Mouse (Mus musculus) brown adipose tissue, adult 24 weeks (tissue): ENCODE measurements around the gene Net1. TPM values are rescaled to one million over a fixed set of nuclear protein-coding genes. Genes with fewer than 3 reads are reported as not detected.
"Not testable (repeated sequence)": the region's sequence is repeated elsewhere in the genome, so short reads cannot be mapped to it uniquely, and the experiment has no call there.

ENCODE experiments used
- H3K27ac ChIP-seq: fragments of 200-500 bp; replicated peaks from 2 replicates; pipeline ENCODE4 v1.5.1; 2012; ENCODE audit warnings: low read depth, mild to moderate bottlenecking, low read length
- H3K4me1 ChIP-seq: fragments of 200-500 bp; 2 replicates; pipeline ENCODE4 v1.6.1; 2012; ENCODE audit warnings: low read length, mixed read lengths; ENCODE audit not compliant: control insufficient read depth, insufficient read depth, insufficient read length
- H3K4me3 ChIP-seq: fragments of 200-500 bp; 2 replicates; pipeline ENCODE4 v1.5.1; 2012; ENCODE audit warnings: low read depth, mild to moderate bottlenecking, low read length, moderate library complexity; ENCODE audit not compliant: insufficient read depth
- polyA plus RNA-seq: library from polyadenylated mRNA; stranded (reverse); fragments of >200 nt; gene quantifications from 2 replicates; pipeline ENCODE4 v1.2.4, GENCODE M21; 2012; ENCODE audit not compliant: missing spikeins, insufficient read depth, insufficient read length

Net1 gene
- polyA plus RNA-seq, 1 experiment = 41.7 TPM

DNA sequence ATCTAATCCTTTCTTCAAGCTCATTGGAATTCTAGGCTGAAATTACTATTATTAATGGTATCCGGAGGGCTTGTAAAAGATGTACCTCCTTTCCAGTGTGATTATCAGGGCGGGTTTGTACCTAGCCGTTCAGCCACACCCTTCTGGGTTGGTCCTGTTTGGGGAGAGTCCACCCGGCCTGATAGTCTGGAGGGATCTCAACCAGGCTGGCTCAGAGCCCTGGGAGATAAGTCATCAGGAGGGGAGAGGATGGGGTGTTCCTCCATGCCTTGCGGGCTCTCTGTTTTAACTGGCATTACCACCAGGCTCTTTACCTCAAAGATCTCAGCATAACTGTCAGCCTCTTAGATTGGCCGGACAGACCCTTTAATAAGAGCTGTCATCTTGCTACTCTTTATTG, 50.9 kb downstream of the Net1 start:
- Histone ChIP-seq H3K27ac (no peak overlapping the region), H3K4me3 (no peak overlapping the region), H3K4me1 (no peaks in the 10 kb centered on the region)

DNA sequence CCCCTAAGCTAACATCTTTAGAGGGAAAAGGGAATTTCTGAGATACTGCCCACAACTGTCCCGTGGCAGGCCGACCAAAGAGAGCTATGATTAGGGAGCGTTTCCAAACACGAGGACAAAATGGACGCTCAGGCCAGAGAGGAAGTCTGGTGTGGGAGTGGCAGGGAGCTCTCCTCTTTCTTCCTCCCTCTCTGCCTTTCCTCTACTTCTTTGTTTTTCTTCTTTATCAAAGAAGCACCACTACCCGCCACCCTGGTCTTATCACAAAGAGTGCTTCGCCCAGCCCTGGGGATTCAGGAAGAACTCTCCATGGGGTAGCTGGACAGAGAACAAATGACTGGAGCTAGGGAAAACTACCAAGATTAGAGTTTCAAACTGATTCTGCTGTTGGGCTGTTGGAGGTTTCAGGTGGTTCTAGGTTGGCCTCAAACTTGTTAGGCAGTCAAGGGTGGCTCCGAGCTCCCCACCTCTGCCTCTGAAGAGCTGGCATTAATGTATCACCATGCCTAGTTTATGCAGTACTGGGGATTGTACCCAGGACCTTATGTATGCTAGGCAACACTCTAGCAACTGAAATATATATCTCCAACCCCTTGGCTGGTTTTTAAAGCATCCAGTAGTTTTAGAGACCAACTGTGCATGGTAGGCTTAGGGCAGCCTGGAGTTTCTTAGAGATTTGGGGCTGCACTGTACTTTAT, 51.5 kb downstream of the Net1 start:
- no peaks in the 10 kb centered on the region for H3K4me1 ChIP-seq
- no peak overlapping the region for H3K4me3 ChIP-seq
- H3K27ac ChIP-seq = no peak overlapping the region

DNA sequence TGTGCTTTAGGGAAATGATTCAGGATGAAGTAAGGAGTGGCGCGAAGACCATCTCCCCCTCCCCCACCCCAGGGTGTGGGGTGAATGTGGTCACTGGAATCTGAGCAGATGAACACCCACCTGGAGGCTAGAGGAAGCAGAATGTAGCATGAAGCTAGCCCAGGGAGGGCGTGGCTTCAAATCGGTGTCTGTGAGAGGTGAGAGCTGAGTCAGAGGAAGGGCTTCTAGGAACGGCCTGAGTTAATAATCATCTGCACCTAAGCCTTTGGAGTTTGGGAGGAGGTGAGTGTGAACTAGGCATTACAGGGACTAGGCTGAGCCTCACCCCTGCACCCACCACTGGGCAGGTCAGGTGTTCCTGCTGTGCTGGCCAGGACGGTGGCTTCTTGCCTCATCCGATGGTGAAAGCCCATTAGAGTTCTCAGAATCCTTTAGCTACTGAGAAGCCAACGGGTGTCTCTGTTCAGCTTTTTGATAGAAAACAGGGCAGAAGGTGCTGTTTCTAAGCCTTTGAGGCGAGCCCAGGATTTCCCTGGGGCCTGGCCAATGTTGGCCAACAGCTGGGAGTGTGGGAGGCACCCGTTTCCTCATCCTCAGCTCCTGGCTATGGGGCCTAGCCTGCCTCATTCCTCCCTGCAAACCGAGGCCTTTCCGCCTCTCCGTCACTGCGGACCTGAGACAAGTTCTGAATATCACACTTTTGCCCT, 52.2 kb downstream of the Net1 start:
- no peak overlapping the region for H3K27ac ChIP-seq
- H3K4me1 ChIP-seq = no peaks in the 10 kb centered on the region
- no peak overlapping the region for H3K4me3 ChIP-seq

DNA sequence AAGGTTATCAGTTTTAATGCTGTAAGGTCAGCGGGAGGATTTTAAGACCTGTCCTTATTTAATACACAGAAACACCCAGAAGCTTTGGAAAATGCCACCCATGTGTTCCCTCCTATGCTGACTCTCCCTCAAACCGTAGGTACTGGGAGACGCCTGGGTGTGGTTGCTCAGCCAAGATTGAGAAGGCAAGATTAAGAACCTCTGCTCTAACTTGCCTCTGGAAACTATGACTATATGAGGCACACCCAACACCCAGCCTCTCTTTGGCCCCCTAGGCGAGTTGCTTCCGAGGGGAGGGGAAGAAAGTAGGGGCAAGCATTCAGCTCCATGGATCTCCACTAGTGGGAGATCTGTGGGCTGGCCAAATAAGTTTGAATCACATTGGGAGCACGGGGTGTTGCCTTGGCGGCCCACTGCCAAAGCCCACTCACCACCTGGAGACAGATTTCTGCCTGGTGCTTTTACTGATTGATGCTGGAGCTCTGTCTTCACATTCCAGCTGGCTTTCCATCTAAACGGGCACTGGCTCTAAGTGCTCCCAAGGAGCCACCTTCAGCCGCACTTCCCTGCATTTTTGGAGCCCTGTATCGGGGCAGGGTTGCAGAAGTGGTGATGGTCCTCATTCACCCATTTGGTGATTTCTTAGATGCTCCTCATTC, 55.0 kb downstream of the Net1 start:
- Histone ChIP-seq H3K4me1 (no peaks in the 10 kb centered on the region), H3K27ac (no peak overlapping the region), H3K4me3 (no peak overlapping the region)

DNA sequence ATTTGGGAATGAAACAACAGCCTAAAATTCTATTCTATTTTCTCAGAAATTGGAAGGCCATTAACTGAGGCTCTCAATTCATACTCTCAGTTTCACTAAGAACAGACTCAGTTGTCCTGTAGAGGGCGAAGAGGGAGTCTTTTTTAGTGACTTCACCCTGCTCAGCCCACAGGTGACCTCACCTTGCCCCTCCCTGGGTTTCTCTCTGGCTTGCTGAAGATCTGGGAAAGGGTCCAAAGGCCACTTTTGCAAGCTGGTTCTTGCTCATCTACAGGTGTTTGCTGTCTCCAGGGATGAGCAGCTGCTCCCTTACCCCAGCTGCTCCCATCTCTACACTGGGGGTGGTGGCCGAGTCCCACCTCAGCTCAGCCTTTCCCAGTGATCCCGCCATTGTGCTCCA, 55.7 kb downstream of the Net1 start:
- Histone ChIP-seq H3K27ac (no peak overlapping the region), H3K4me3 (no peak overlapping the region), H3K4me1 (no peaks in the 10 kb centered on the region)

DNA sequence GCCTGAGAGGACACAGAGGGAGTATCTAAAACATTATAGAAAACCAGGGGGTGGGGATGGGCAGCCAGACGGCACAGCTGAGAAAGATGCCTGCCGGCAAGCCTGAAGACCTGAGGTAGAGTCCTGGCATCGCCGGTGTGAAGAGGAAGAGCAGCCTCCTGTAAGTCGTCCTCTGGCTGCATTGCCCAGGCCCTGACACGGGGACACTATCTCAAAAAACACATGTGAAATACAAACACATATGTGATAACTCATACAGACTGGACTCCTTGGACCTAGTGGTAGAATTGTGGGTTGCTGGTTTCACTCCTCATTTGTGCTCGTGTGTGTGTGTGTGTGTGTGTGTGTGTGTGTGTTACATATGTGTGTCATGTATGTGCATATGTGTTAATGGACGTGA, 56.8 kb downstream of the Net1 start:
- H3K4me1 ChIP-seq = no peaks in the 10 kb centered on the region
- H3K4me3 ChIP-seq = no peak overlapping the region
- H3K27ac ChIP-seq = no peak overlapping the region

DNA sequence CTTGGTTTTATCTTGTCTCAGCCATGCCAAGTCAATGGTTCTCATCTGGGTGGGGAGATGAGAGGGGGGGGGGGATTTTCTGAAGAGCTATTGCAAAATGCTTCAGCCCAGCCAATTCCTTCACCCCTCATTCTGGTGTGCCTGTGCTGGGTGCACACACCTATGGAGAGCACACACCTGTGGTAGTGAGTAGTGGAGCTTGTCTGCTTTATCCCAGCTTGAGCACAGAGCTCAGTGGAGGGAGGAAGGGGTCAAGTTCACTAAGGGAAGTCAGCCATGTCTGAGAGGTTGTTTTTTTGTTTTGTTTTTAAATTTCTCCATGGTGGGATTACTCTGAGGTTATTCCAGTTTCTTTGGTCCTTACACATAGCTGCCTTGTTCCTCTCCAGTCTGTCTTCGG, 61.8 kb downstream of the Net1 start:
- Histone ChIP-seq H3K4me1 (no peaks in the 10 kb centered on the region), H3K4me3 (no peak overlapping the region), H3K27ac (no peak overlapping the region)

DNA sequence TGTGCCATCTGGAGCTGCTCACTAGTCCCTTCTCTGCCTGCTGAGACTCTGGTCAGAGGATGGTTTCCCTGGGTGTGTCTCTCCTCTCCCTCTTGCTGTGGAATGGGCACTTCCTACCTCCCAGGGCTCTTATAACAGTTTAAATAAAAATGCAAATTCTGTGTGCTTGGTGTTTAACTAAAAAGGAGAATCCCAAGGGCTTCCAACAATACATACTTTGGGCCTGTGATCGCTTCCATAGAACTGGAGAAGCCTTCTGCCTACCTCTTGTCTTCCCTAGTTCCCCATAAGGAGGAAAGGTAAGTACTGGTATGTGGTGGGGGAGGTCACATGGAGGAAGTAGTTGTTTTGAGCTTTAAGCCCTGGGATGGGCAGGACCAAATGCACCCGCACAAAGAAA, 63.2 kb downstream of the Net1 start:
- Histone ChIP-seq H3K4me3 (no peak overlapping the region), H3K4me1 (no peaks in the 10 kb centered on the region), H3K27ac (no peak overlapping the region)

DNA sequence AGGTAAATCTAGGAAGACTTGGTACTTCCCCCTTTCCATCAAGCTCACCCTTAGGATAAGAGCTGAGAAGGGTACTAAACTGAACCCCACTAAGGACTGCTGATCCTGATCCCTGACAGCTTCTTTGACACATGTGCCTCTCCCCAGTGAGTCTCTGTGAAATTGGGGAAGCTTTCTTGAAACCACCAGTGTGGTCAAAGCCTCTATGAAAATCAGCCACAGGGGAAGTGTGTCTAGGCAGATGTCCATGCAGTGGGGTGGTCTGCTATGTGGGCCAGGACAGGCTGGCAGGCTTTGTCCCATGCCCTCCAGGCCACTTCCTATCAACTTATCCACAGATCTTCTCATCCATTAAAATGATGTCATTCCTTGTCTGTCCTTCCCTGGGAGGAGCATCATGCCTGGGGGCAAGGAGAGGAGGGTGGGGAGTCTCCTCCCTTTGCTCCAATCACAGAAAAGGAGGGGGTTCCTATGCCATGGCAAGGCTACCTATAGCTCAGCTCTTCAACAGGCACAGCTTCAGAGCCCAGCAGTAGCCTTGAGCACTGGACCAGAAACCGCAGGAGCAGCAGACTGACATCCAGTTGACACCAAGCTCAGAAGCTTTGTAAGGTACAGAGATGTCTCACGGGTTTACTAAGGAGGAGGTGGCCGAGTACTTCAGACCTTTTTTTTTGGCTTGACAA, 64.2 kb downstream of the Net1 start, which contains the start of gene Calm5:
Calm5 (plus strand) TSS at position 526 of the 686 bp plus-strand sequence.
- H3K27ac ChIP-seq, H3K4me1 ChIP-seq, H3K4me3 ChIP-seq: not testable (repeated sequence)

DNA sequence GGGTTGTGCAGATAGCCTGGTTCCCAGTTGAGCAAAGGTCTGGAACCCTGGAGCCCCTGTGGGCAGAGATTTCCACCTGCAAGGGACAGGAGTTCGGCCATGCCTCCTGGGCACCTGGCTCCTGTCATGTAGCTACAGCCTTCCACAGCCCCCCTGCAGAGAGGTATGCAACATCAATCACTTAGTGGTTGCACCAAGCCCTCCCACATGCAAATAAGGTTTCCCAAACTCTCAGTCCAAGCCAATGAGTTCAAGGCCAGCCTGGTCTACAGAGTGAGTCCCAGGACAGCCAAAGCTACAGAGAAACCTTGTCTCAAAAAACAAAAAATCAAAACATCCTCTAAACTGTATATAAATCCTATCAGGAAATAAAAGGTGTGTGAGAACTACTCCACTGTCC, 67.7 kb downstream of the Net1 start:
- Histone ChIP-seq H3K27ac (no peak overlapping the region), H3K4me3 (no peak overlapping the region), H3K4me1 (no peaks in the 10 kb centered on the region)

DNA sequence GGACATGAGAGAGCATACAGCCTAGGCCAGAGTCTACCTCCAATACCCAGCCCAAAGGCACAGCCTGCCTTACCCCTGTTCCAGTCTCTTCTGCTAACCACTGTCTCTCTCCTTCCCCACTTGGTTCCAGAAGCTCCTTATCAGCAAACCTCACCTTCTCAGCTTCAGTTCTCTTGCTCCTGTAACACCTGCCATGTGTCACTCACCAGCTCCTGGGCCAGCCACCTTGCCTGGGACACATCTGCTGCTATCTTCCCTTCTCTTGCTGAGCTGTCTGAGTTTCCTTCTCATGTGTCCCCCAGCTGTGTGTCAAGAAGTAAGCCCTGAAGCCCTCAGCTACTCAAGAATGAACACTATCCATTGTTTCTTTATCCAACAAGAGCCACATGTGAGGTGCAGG, 77.4 kb downstream of the Net1 start:
- not testable (repeated sequence) for H3K27ac ChIP-seq, H3K4me1 ChIP-seq, H3K4me3 ChIP-seq

DNA sequence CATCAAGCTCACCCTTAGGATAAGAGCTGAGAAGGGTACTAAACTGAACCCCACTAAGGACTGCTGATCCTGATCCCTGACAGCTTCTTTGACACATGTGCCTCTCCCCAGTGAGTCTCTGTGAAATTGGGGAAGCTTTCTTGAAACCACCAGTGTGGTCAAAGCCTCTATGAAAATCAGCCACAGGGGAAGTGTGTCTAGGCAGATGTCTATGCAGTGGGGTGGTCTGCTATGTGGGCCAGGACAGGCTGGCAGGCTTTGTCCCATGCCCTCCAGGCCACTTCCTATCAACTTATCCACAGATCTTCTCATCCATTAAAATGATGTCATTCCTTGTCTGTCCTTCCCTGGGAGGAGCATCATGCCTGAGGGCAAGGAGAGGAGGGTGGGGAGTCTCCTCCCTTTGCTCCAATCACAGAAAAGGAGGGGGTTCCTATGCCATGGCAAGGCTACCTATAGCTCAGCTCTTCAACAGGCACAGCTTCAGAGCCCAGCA, 80.7 kb downstream of the Net1 start, which contains the start of gene Calm4:
Calm4 (plus strand) TSS at position 446 of the 496 bp plus-strand sequence.
- H3K27ac ChIP-seq, H3K4me1 ChIP-seq, H3K4me3 ChIP-seq: not testable (repeated sequence)

DNA sequence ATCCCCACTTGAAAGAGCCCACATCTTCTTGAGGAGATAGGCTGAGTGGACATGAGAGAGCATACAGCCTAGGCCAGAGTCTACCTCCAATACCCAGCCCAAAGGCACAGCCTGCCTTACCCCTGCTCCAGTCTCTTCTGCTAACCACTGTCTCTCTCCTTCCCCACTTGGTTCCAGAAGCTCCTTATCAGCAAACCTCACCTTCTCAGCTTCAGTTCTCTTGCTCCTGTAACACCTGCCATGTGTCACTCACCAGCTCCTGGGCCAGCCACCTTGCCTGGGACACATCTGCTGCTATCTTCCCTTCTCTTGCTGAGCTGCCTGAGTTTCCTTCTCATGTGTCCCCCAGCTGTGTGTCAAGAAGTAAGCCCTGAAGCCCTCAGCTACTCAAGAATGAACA, 84.4 kb downstream of the Net1 start:
- H3K4me1 ChIP-seq, H3K4me3 ChIP-seq, H3K27ac ChIP-seq: not testable (repeated sequence)

DNA sequence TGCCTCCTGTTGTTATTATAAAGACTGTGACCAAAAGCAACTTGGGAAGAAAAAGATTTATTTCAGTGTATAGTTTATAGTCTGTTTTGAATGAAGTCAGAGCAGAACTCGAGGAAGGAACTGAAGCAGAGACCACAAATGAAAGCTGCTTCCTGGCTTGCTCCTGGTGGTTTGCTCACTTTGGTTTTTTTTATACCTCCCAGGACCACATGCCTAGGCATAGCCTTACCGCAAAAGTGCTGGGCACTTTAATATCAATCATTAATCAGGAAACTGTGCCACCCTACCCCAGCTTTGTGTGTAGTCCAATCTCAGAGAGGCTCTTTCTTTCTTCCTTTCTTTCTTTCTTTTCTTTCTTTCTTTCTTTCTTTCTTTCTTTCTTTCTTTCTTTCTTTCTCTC, 85.6 kb downstream of the Net1 start:
- Histone ChIP-seq H3K4me1 (no peaks in the 10 kb centered on the region), H3K4me3 (no peak overlapping the region), H3K27ac (no peak overlapping the region)
